Mouse (Mus musculus) neural tube, embryonic 11.5 days (tissue): ENCODE results near the gene Tm9sf3. TPM values are rescaled to one million over a fixed set of nuclear protein-coding genes. Genes with fewer than 3 reads are reported as not detected.

ENCODE experiments used
- ATAC-seq: fragments of 200-750 bp; cut with Nextera tagmentation; 2 replicates; pipeline ENCODE4 v1.8.0; 2017; ENCODE audit warnings: moderate number of reproducible peaks, mild to moderate bottlenecking, moderate TSS enrichment, moderate library complexity; ENCODE audit not compliant: insufficient read depth, low FRiP score, low TSS enrichment
- DNase-seq: peaks from one replicate; pipeline ENCODE4 v3.0.0-alpha.2; 2015; ENCODE audit warnings: low spot score
- H3K27ac ChIP-seq: fragments of 300-500 bp; sonication (generic); 2 replicates; pipeline ENCODE4 v1.5.1; 2014; ENCODE audit warnings: low read depth, mild to moderate bottlenecking, low read length
- H3K27me3 ChIP-seq: fragments of 300-500 bp; sonication (generic); 2 replicates; pipeline ENCODE4 v1.6.1; 2014; ENCODE audit warnings: mild to moderate bottlenecking, low read length, mixed read lengths; ENCODE audit not compliant: control insufficient read depth, insufficient read depth
- H3K36me3 ChIP-seq: fragments of 300-500 bp; sonication (generic); 2 replicates; pipeline ENCODE4 v1.6.1; 2014; ENCODE audit warnings: mild to moderate bottlenecking, low read length, moderate library complexity, mixed read lengths; ENCODE audit not compliant: control insufficient read depth, insufficient read depth
- H3K4me1 ChIP-seq: fragments of 300-500 bp; sonication (generic); 2 replicates; pipeline ENCODE4 v1.6.1; 2014; ENCODE audit warnings: low read length, mixed read lengths; ENCODE audit not compliant: control insufficient read depth, insufficient read depth
- H3K4me2 ChIP-seq: fragments of 300-500 bp; sonication (generic); 2 replicates; pipeline ENCODE4 v1.6.1; 2014; ENCODE audit warnings: low read depth, mild to moderate bottlenecking, moderate library complexity
- H3K4me3 ChIP-seq: fragments of 300-500 bp; sonication (generic); 2 replicates; pipeline ENCODE4 v1.5.1; 2014; ENCODE audit warnings: low read depth, low read length
- H3K9ac ChIP-seq: fragments of 300-500 bp; sonication (generic); 2 replicates; pipeline ENCODE4 v1.6.1; 2014; ENCODE audit warnings: mild to moderate bottlenecking, low read length
- H3K9me3 ChIP-seq: fragments of 300-500 bp; sonication (generic); 2 replicates; pipeline ENCODE4 v1.6.1; 2016; ENCODE audit warnings: low read length; ENCODE audit not compliant: control insufficient read depth
- WGBS: fragments of 180-500 bp; shearing (Covaris S2); extraction: QIAGEN DNeasy Blood & Tissue Kit; methylation state at CpG from one replicate; pipeline ENCODE4 v1.1.7; 2014; 5-methylcytosine and 5-hydroxymethylcytosine counted together
- polyA plus RNA-seq: library from polyadenylated mRNA; unstranded; fragments of >200 nt; fragmentation: Nextera tagmentation; extraction: Ambion mirVana; gene quantifications from 2 replicates; pipeline ENCODE4 v1.2.1, GENCODE M21; 2014

The Tm9sf3 gene
- polyA plus RNA-seq, 1 experiment from 2014 or later: 148 TPM

GRCm38 (mm10) chr19:41206041-41206810 is 57.6 kb downstream of the Tm9sf3 start:
- Histone ChIP-seq H3K27me3 (peaks cover 11% of the 10 kb centered on the region), H3K36me3 (no peaks in the 10 kb centered on the region), H3K4me2 (peak overlapping the region; percentile 93), H3K9me3 (no peaks in the 10 kb centered on the region), H3K4me3 (peak overlapping the region; percentile 40), H3K9ac (peak overlapping the region; percentile 41; the same call in 1 of the 2 replicates), H3K27ac (no peak overlapping the region), H3K4me1 (peaks cover 5% of the 10 kb centered on the region; the same call in 1 of the 2 replicates)
- under 1% methylated on average over 46 of the region's 46 CpGs for WGBS
- peak; percentile 53; the same call in 1 of the 2 replicates for ATAC-seq
- peak; percentile 39 for DNase-seq

- Histone ChIP-seq H3K9me3 (no peaks in the 10 kb centered on the region), H3K27ac (no peak overlapping the region), H3K4me3 (no peak overlapping the region), H3K9ac (no peak overlapping the region), H3K4me1 (peaks cover 5% of the 10 kb centered on the region; the same call in 1 of the 2 replicates), H3K36me3 (no peaks in the 10 kb centered on the region), H3K27me3 (peaks cover 11% of the 10 kb centered on the region), H3K4me2 (no peak overlapping the region)
- ATAC-seq (no peak), DNase-seq (no peak)
- 67% methylated on average over 11 of the region's 11 CpGs for WGBS
Observed at GRCm38 (mm10) chr19:41204159-41205081, 59.4 kb downstream of the Tm9sf3 start.

GRCm38 (mm10) chr19:41197606-41198005 is 66.2 kb downstream of the Tm9sf3 start:
- DNase-seq: no peak
- 88% methylated on average over 12 of the region's 12 CpGs for WGBS
- no peak overlapping the region for H3K4me2 ChIP-seq
- no peak overlapping the region for H3K9ac ChIP-seq
- no peaks in the 10 kb centered on the region for H3K36me3 ChIP-seq
- no peaks in the 10 kb centered on the region for H3K27me3 ChIP-seq
- H3K4me1 ChIP-seq: peaks cover 5% of the 10 kb centered on the region
- no peak overlapping the region for H3K4me3 ChIP-seq
- no peaks in the 10 kb centered on the region for H3K9me3 ChIP-seq
- ATAC-seq: no peak
- no peak overlapping the region for H3K27ac ChIP-seq

- no peak overlapping the region for H3K27ac ChIP-seq
- no peak overlapping the region for H3K4me3 ChIP-seq
- H3K27me3 ChIP-seq: no peaks in the 10 kb centered on the region
- peaks cover 20% of the 10 kb centered on the region for H3K4me1 ChIP-seq
- ATAC-seq (no peak), DNase-seq (no peak)
- H3K9ac ChIP-seq: no peak overlapping the region
- no peak overlapping the region for H3K4me2 ChIP-seq
- 80% methylated on average over 1 of the region's 1 CpGs for WGBS
- no peaks in the 10 kb centered on the region for H3K36me3 ChIP-seq
- no peaks in the 10 kb centered on the region for H3K9me3 ChIP-seq
Observed at GRCm38 (mm10) chr19:41193379-41193778, 70.4 kb downstream of the Tm9sf3 start.

- Histone ChIP-seq H3K4me1 (peaks cover 20% of the 10 kb centered on the region), H3K4me2 (no peak overlapping the region), H3K27ac (no peak overlapping the region), H3K9me3 (no peaks in the 10 kb centered on the region), H3K27me3 (no peaks in the 10 kb centered on the region), H3K4me3 (no peak overlapping the region), H3K36me3 (no peaks in the 10 kb centered on the region), H3K9ac (no peak overlapping the region)
- DNase-seq (no peak), ATAC-seq (no peak)
- 66% methylated on average over 4 of the region's 4 CpGs for WGBS
Observed at GRCm38 (mm10) chr19:41192953-41193352, 70.8 kb downstream of the Tm9sf3 start.

- Histone ChIP-seq H3K4me2 (no peak overlapping the region), H3K27ac (peak overlapping the region; percentile 11; the same call in 1 of the 2 replicates), H3K4me1 (peaks cover 20% of the 10 kb centered on the region), H3K9ac (no peak overlapping the region), H3K9me3 (no peaks in the 10 kb centered on the region), H3K27me3 (no peaks in the 10 kb centered on the region), H3K4me3 (no peak overlapping the region), H3K36me3 (no peaks in the 10 kb centered on the region)
- WGBS: 80% methylated on average over 9 of the region's 9 CpGs
- DNase-seq: peak; percentile 46
- no peak for ATAC-seq
Observed at GRCm38 (mm10) chr19:41191724-41192123, 72.1 kb downstream of the Tm9sf3 start.

GRCm38 (mm10) chr19:41190876-41191434 is 72.8 kb downstream of the Tm9sf3 start:
- DNase-seq: peak; percentile 40

GRCm38 (mm10) chr19:41177331-41177730 is 86.5 kb downstream of the Tm9sf3 start:
- Histone ChIP-seq H3K9me3 (no peaks in the 10 kb centered on the region), H3K27ac (no peak overlapping the region), H3K4me1 (no peaks in the 10 kb centered on the region), H3K36me3 (no peaks in the 10 kb centered on the region), H3K27me3 (no peaks in the 10 kb centered on the region), H3K4me2 (no peak overlapping the region), H3K4me3 (no peak overlapping the region), H3K9ac (no peak overlapping the region)
- WGBS: 67% methylated on average over 6 of the region's 6 CpGs
- DNase-seq: no peak
- no peak for ATAC-seq

More at GRCm38 (mm10) chr19:41190876-41191434, 72.8 kb downstream of the Tm9sf3 start:
- H3K27ac ChIP-seq: peak overlapping the region; percentile 61; the same call in 1 of the 2 replicates
- no peaks in the 10 kb centered on the region for H3K27me3 ChIP-seq
- H3K4me2 ChIP-seq: no peak overlapping the region
- no peak overlapping the region for H3K4me3 ChIP-seq
- H3K9me3 ChIP-seq: no peaks in the 10 kb centered on the region
- 30% methylated on average over 6 of the region's 6 CpGs for WGBS
- H3K36me3 ChIP-seq: no peaks in the 10 kb centered on the region
- peak; percentile 92 for ATAC-seq
- no peak overlapping the region for H3K9ac ChIP-seq
- peaks cover 20% of the 10 kb centered on the region for H3K4me1 ChIP-seq
